Mouse (Mus musculus): ENCODE results near the gene Nt5c3. TPM values are rescaled to one million over a fixed set of nuclear protein-coding genes. Genes with fewer than 3 reads are reported as not detected.

Gene Nt5c3
- total and polyA plus RNA-seq, 3 experiments: 16.9 to 75.5 (median 62.4) TPM

GRCm38 (mm10) chr6:56843229-56843628 is 80.5 kb downstream of the Nt5c3 start:
- Histone ChIP-seq H3K27me3 (ENCODE audit: control insufficient read depth, insufficient read depth, low read length) (no peaks in the 10 kb centered on the region; the same call in 1 of the 2 replicates), H3K4me1 (ENCODE audit: control insufficient read depth, insufficient read depth, low read length) (peaks cover 4% of the 10 kb centered on the region), H3K4me3 (no peak overlapping the region), H3K36me3 (ENCODE audit: control insufficient read depth, insufficient read depth, low read length) (peaks cover 2% of the 10 kb centered on the region; the same call in 1 of the 2 replicates), H3K79me2 (replicated peaks; ENCODE audit: control insufficient read depth, insufficient read depth, low read length) (peaks cover 2% of the 10 kb centered on the region), H3K9ac (ENCODE audit: low read depth, low read length) (no peak overlapping the region), H3K27ac (no peak overlapping the region)
- no peak for DNase-seq
- TF ChIP-seq EP300 (IDR thresholded peaks at IDR 0.05; ENCODE audit: insufficient read depth, low read depth, low read length) (no peak), POLR2A (IDR thresholded peaks at IDR 0.05; ENCODE audit: insufficient read depth, low read depth, low read length) (no peak), CTCF (IDR thresholded peaks at IDR 0.05) (no peak)
- 62% methylated on average over 3 of the region's 3 CpGs for WGBS
- intact Hi-C loops (cut with DNase I): no loop called here

GRCm38 (mm10) chr6:56837621-56838020 is 86.1 kb downstream of the Nt5c3 start:
- no peaks in the 10 kb centered on the region; the same call in 1 of the 2 replicates for H3K36me3 ChIP-seq (ENCODE audit: control insufficient read depth, insufficient read depth, low read length)
- H3K4me1 ChIP-seq (ENCODE audit: control insufficient read depth, insufficient read depth, low read length): peaks cover 4% of the 10 kb centered on the region
- no peak overlapping the region for H3K27ac ChIP-seq
- no peak overlapping the region for H3K4me3 ChIP-seq
- no peak for TF ChIP-seq POLR2A (IDR thresholded peaks at IDR 0.05; ENCODE audit: insufficient read depth, low read depth, low read length)
- no peak for TF ChIP-seq EP300 (IDR thresholded peaks at IDR 0.05; ENCODE audit: insufficient read depth, low read depth, low read length)
- no peak for TF ChIP-seq CTCF (IDR thresholded peaks at IDR 0.05)
- intact Hi-C loops (cut with DNase I): no loop called here
- 57% methylated on average over 3 of the region's 3 CpGs for WGBS
- peaks cover 4% of the 10 kb centered on the region for H3K79me2 ChIP-seq (replicated peaks; ENCODE audit: control insufficient read depth, insufficient read depth, low read length)
- no peak overlapping the region for H3K9ac ChIP-seq (ENCODE audit: low read depth, low read length)
- DNase-seq: no peak
- H3K27me3 ChIP-seq (ENCODE audit: control insufficient read depth, insufficient read depth, low read length): no peaks in the 10 kb centered on the region; the same call in 1 of the 2 replicates

GRCm38 (mm10) chr6:56837166-56837565 is 86.6 kb downstream of the Nt5c3 start:
- WGBS: 92% methylated on average over 12 of the region's 12 CpGs
- Histone ChIP-seq H3K4me3 (no peak overlapping the region), H3K9ac (ENCODE audit: low read depth, low read length) (no peak overlapping the region), H3K27me3 (ENCODE audit: control insufficient read depth, insufficient read depth, low read length) (no peaks in the 10 kb centered on the region; the same call in 1 of the 2 replicates), H3K36me3 (ENCODE audit: control insufficient read depth, insufficient read depth, low read length) (no peaks in the 10 kb centered on the region; the same call in 1 of the 2 replicates), H3K4me1 (ENCODE audit: control insufficient read depth, insufficient read depth, low read length) (peaks cover 6% of the 10 kb centered on the region), H3K27ac (no peak overlapping the region), H3K79me2 (replicated peaks; ENCODE audit: control insufficient read depth, insufficient read depth, low read length) (peaks cover 6% of the 10 kb centered on the region)
- no peak for TF ChIP-seq EP300 (IDR thresholded peaks at IDR 0.05; ENCODE audit: insufficient read depth, low read depth, low read length)
- DNase-seq: no peak
- intact Hi-C loops (cut with DNase I): no loop called here

- Histone ChIP-seq H3K9ac (ENCODE audit: low read depth, low read length) (no peak overlapping the region), H3K27ac (no peak overlapping the region), H3K27me3 (ENCODE audit: control insufficient read depth, insufficient read depth, low read length) (no peaks in the 10 kb centered on the region), H3K36me3 (ENCODE audit: control insufficient read depth, insufficient read depth, low read length) (no peaks in the 10 kb centered on the region; the same call in 1 of the 2 replicates), H3K79me2 (replicated peaks; ENCODE audit: control insufficient read depth, insufficient read depth, low read length) (peaks cover 5% of the 10 kb centered on the region), H3K4me1 (ENCODE audit: control insufficient read depth, insufficient read depth, low read length) (peaks cover 4% of the 10 kb centered on the region), H3K4me3 (no peak overlapping the region)
- intact Hi-C loops (cut with DNase I): no loop called here
- peak; percentile 27; the same call in 1 of the 2 replicates for TF ChIP-seq CTCF (IDR thresholded peaks at IDR 0.05)
- no peak for TF ChIP-seq EP300 (IDR thresholded peaks at IDR 0.05; ENCODE audit: insufficient read depth, low read depth, low read length)
- WGBS: 84% methylated on average over 10 of the region's 10 CpGs
- no peak for DNase-seq
These were observed 88.2 kb downstream of the Nt5c3 start for GRCm38 (mm10) chr6:56835532-56835931.

GRCm38 (mm10) chr6:56834769-56835168 is 89.0 kb downstream of the Nt5c3 start:
- peaks cover 4% of the 10 kb centered on the region for H3K79me2 ChIP-seq (replicated peaks; ENCODE audit: control insufficient read depth, insufficient read depth, low read length)
- H3K27me3 ChIP-seq (ENCODE audit: control insufficient read depth, insufficient read depth, low read length): no peaks in the 10 kb centered on the region
- peaks cover 4% of the 10 kb centered on the region for H3K4me1 ChIP-seq (ENCODE audit: control insufficient read depth, insufficient read depth, low read length)
- WGBS: 75% methylated on average over 5 of the region's 5 CpGs
- H3K27ac ChIP-seq: no peak overlapping the region
- no peak overlapping the region for H3K4me3 ChIP-seq
- no peak for TF ChIP-seq POLR2A (IDR thresholded peaks at IDR 0.05; ENCODE audit: insufficient read depth, low read depth, low read length)
- no peak for TF ChIP-seq EP300 (IDR thresholded peaks at IDR 0.05; ENCODE audit: insufficient read depth, low read depth, low read length)
- TF ChIP-seq CTCF (IDR thresholded peaks at IDR 0.05): no peak
- no peak overlapping the region for H3K9ac ChIP-seq (ENCODE audit: low read depth, low read length)
- H3K36me3 ChIP-seq (ENCODE audit: control insufficient read depth, insufficient read depth, low read length): no peaks in the 10 kb centered on the region; the same call in 1 of the 2 replicates
- intact Hi-C loops (cut with DNase I): no loop called here
- no peak for DNase-seq

- peak in 1 of 2 experiments; percentile 24 for DNase-seq
- intact Hi-C loops (cut with DNase I): loop anchor here (2.0 kb wide), 3 partner anchors 24 to 90 kb away; partner anchors contain the start of genes Kbtbd2 and Nt5c3
- TF ChIP-seq POLR2A (IDR thresholded peaks at IDR 0.05; ENCODE audit: insufficient read depth, low read depth, low read length) (no peak), EP300 (IDR thresholded peaks at IDR 0.05; ENCODE audit: insufficient read depth, low read depth, low read length) (no peak), CTCF (IDR thresholded peaks at IDR 0.05) (no peak)
- H3K27me3 ChIP-seq (ENCODE audit: control insufficient read depth, insufficient read depth, low read length): no peaks in the 10 kb centered on the region
- H3K4me3 ChIP-seq: no peak overlapping the region; the same call in 1 of the 2 replicates
- H3K4me1 ChIP-seq (ENCODE audit: control insufficient read depth, insufficient read depth, low read length): peaks cover 4% of the 10 kb centered on the region
- H3K27ac ChIP-seq: no peak overlapping the region; the same call in 1 of the 2 replicates
- H3K9ac ChIP-seq (ENCODE audit: low read depth, low read length): peak overlapping the region; percentile 59
- H3K79me2 ChIP-seq (replicated peaks; ENCODE audit: control insufficient read depth, insufficient read depth, low read length): peaks cover 4% of the 10 kb centered on the region
- no peaks in the 10 kb centered on the region; the same call in 1 of the 2 replicates for H3K36me3 ChIP-seq (ENCODE audit: control insufficient read depth, insufficient read depth, low read length)
These were observed 90.9 kb downstream of the Nt5c3 start for GRCm38 (mm10) chr6:56832830-56833229.

Measured in heart, adult 2 months (tissue).